In the genomic region with DNA sequence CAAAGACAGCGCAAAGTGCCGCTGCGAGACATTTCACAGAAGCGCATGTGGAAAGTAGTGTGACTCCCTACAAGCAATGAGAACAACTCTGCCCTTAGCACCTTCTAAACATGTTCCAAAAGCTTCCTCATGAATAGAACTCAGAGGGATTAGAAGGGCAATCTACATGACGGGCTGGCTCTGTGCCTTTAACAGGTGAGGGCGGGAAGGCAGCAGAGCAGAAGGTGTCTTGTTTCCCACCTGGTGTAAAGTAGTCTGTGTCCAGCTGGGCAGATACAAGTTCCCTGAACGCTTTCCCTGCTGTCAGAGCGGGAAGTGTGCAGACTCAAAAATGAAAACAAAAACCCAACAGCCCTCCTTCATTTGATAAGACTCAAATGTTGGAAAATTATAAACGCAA, we compare ENCODE assay signal across 18 mouse cellular contexts.
A peak's percentile ranks its signal among the peaks of the same experiment; 100 is the strongest.
DNase-seq lines count a peak whose midpoint lies in the region; ATAC-seq and TF ChIP-seq lines count a peak whose summit lies in the region.
"Had no signal": no experiment of that assay in that cellular context is flagged by ENCODE, and none has a peak within 500 bp of the region (broad histone marks: within the 10 kb centered on the region; RNA-seq: fewer than 3 reads in every experiment).

No protein-coding gene starts in this region.

- ATAC-seq in hindbrain, postnatal 0 days, result 0 out of 2 replicates have a peak, but pooled peaks have one; percentile 27
- no peak for ATAC-seq in hindbrain, embryonic 12.5 days (ENCODE audit: low FRiP score)
- no peak for ATAC-seq in heart, embryonic 11.5 days (replicated peaks; ENCODE audit: insufficient number of reproducible peaks, low FRiP score, low TSS enrichment)
- ATAC-seq: midbrain, embryonic 13.5 days had no signal

- H3K4me3 ChIP-seq in hindbrain, postnatal 0 days (ENCODE audit: low read length), result no peak overlapping the region
- no peak overlapping the region for H3K4me3 ChIP-seq in hindbrain, embryonic 12.5 days
- H3K4me3 ChIP-seq in cerebellum, adult 2 months (replicated peaks; ENCODE audit: insufficient read depth, low read depth, low read length), result no peak overlapping the region
- H3K4me3 ChIP-seq in heart, embryonic 11.5 days (ENCODE audit: low read depth, low read length), result no peak overlapping the region
- H3K4me3 ChIP-seq: heart, embryonic 10.5 days; kidney, embryonic 15.5 days; lung, embryonic 15.5 days; megakaryocyte, embryonic 14.5 days; midbrain, embryonic 13.5 days; stomach, embryonic 15.5 days had no signal

- 75% methylated on average over 9 of the region's 9 CpGs for WGBS in hindbrain, postnatal 0 days
- 87% methylated on average over 9 of the region's 9 CpGs for WGBS in hindbrain, embryonic 12.5 days
- 54% methylated on average over 9 of the region's 9 CpGs for WGBS in cerebellum, adult 2 months
- 83% methylated on average over 9 of the region's 9 CpGs for WGBS in heart, embryonic 11.5 days (ENCODE audit: insufficient replicate concordance)

- H3K4me2 ChIP-seq in hindbrain, postnatal 0 days (ENCODE audit: low read depth, low read length), result no peak overlapping the region
- H3K4me2 ChIP-seq in hindbrain, embryonic 12.5 days (replicated peaks), result no peak overlapping the region
- H3K4me2 ChIP-seq in heart, embryonic 11.5 days, result no peak overlapping the region
- H3K4me2 ChIP-seq: kidney, embryonic 15.5 days; lung, embryonic 15.5 days; midbrain, embryonic 13.5 days; stomach, embryonic 15.5 days had no signal

- TF ChIP-seq CTCF in hindbrain, postnatal 0 days (IDR thresholded peaks at IDR 0.05; ENCODE audit: low read depth), result no peak
- no peak for TF ChIP-seq CTCF in cerebellum, adult 2 months (IDR thresholded peaks at IDR 0.05; ENCODE audit: borderline replicate concordance, insufficient read depth, low read depth, low read length)

- no peak overlapping the region for H3K9ac ChIP-seq in hindbrain, postnatal 0 days (replicated peaks; ENCODE audit: low read length)
- H3K9ac ChIP-seq in hindbrain, embryonic 12.5 days, result no peak overlapping the region
- H3K9ac ChIP-seq in heart, embryonic 11.5 days (ENCODE audit: low read depth, low read length), result no peak overlapping the region
- H3K9ac ChIP-seq: kidney, embryonic 15.5 days; liver, embryonic 14.5 days; lung, embryonic 15.5 days; midbrain, embryonic 13.5 days; stomach, embryonic 15.5 days had no signal

- H3K36me3 ChIP-seq in hindbrain, postnatal 0 days (ENCODE audit: insufficient read depth, low read length), result no peaks in the 10 kb centered on the region
- no peaks in the 10 kb centered on the region for H3K36me3 ChIP-seq in hindbrain, embryonic 12.5 days
- no peaks in the 10 kb centered on the region for H3K36me3 ChIP-seq in heart, embryonic 11.5 days (ENCODE audit: control insufficient read depth, insufficient read depth, low read length)
- H3K36me3 ChIP-seq: heart, embryonic 10.5 days; kidney, embryonic 15.5 days; lung, embryonic 15.5 days; midbrain, embryonic 13.5 days; stomach, embryonic 15.5 days had no signal

- H3K27ac ChIP-seq in hindbrain, postnatal 0 days, result no peak overlapping the region
- H3K27ac ChIP-seq in hindbrain, embryonic 12.5 days, result no peak overlapping the region
- H3K27ac ChIP-seq in cerebellum, adult 2 months (ENCODE audit: insufficient read depth, low read length), result no peak overlapping the region
- no peak overlapping the region for H3K27ac ChIP-seq in heart, embryonic 11.5 days (ENCODE audit: low read depth, low read length)
- H3K27ac ChIP-seq: heart, embryonic 10.5 days; kidney, embryonic 15.5 days; liver, embryonic 14.5 days; lung, embryonic 15.5 days; midbrain, embryonic 13.5 days; stomach, embryonic 15.5 days had no signal

- H3K4me1 ChIP-seq in hindbrain, postnatal 0 days (ENCODE audit: insufficient read depth, low read length), result peaks cover 3% of the 10 kb centered on the region; the same call in 1 of the 2 replicates
- H3K4me1 ChIP-seq in hindbrain, embryonic 12.5 days, result no peaks in the 10 kb centered on the region
- peaks cover 9% of the 10 kb centered on the region; the same call in 1 of the 2 replicates for H3K4me1 ChIP-seq in cerebellum, adult 2 months (ENCODE audit: control insufficient read depth, insufficient read depth, low read length)
- H3K4me1 ChIP-seq in heart, embryonic 11.5 days (ENCODE audit: control insufficient read depth, insufficient read depth, low read length), result 0 out of 2 replicates have a peak, but pooled peaks cover 2% of the 10 kb centered on the region
- H3K4me1 ChIP-seq: heart, embryonic 10.5 days; kidney, embryonic 15.5 days; lung, embryonic 15.5 days; stomach, embryonic 15.5 days had no signal

- H3K27me3 ChIP-seq in hindbrain, postnatal 0 days (ENCODE audit: insufficient read depth, low read length), result no peaks in the 10 kb centered on the region
- H3K27me3 ChIP-seq in hindbrain, embryonic 12.5 days, result no peaks in the 10 kb centered on the region
- no peaks in the 10 kb centered on the region; the same call in 1 of the 2 replicates for H3K27me3 ChIP-seq in cerebellum, adult 2 months (ENCODE audit: control insufficient read depth, insufficient read depth, low read length)
- H3K27me3 ChIP-seq in heart, embryonic 11.5 days (ENCODE audit: control insufficient read depth, insufficient read depth, low read length), result no peaks in the 10 kb centered on the region
- H3K27me3 ChIP-seq: kidney, embryonic 15.5 days; lung, embryonic 15.5 days; megakaryocyte, embryonic 14.5 days; midbrain, embryonic 13.5 days; stomach, embryonic 15.5 days had no signal

- DNase-seq in cerebellum, adult 18-20 months, result peak; percentile 22 to 38
- DNase-seq in cerebellum, postnatal 4 days (ENCODE audit: low spot score in 2 of 2), result no peak
- peak; percentile 25 for DNase-seq in hindbrain, postnatal 0 days (ENCODE audit: low spot score)
- peak; percentile 39 to 47 for DNase-seq in cerebellum, adult 2 months
- DNase-seq in cerebellum, postnatal 36 days, result peak; percentile 30 to 33
- DNase-seq: adrenal gland, adult 2 months; kidney, adult 11 months; kidney, postnatal 4 days; lung, postnatal 36 days had no signal

- no peaks in the 10 kb centered on the region for H3K9me3 ChIP-seq in hindbrain, postnatal 0 days (ENCODE audit: low read length)
- no peaks in the 10 kb centered on the region for H3K9me3 ChIP-seq in hindbrain, embryonic 12.5 days (replicated peaks)
- H3K9me3 ChIP-seq in heart, embryonic 11.5 days (replicated peaks; ENCODE audit: control insufficient read depth, low read length), result no peaks in the 10 kb centered on the region
- H3K9me3 ChIP-seq: heart, embryonic 10.5 days; kidney, embryonic 15.5 days; lung, embryonic 15.5 days; megakaryocyte, embryonic 14.5 days; midbrain, embryonic 13.5 days; stomach, embryonic 15.5 days had no signal

- no peak for TF ChIP-seq POLR2A in cerebellum, adult 2 months (IDR thresholded peaks at IDR 0.05; ENCODE audit: borderline replicate concordance, insufficient read depth, low read length)

Comparison
In these comparisons a context has a peak if more than half of its experiments do, and no peak if none do; other contexts are left out.
1. DNase-seq: peak in cerebellum, adult 18-20 months (2 of 2), hindbrain, postnatal 0 days (single experiment), cerebellum, adult 2 months (2 of 2) and cerebellum, postnatal 36 days (2 of 2); none in cerebellum, postnatal 4 days (0 of 2).